Mouse (Mus musculus): ENCODE measurements at regions not wholly inside any gene's neighbourhood (a gene's known extent, or its start where the extent isn't known, plus 50 kb on each side); places are given as distances from the start of the nearest gene placed in this dataset.

GRCm38 (mm10) chr10:105927596-105927995 is 86.4 kb upstream of the Mettl25 start:
- no peak for TF ChIP-seq MAFK (IDR thresholded peaks at IDR 0.05; ENCODE audit: insufficient read depth, low read depth, low read length)
- no peak for TF ChIP-seq ZNF384 (IDR thresholded peaks at IDR 0.05; ENCODE audit: low read depth, low read length)

Measured in ES-E14 (cell line).